Mouse (Mus musculus) liver, postnatal 0 days (tissue): ENCODE data around the gene Wipf1. TPM values are rescaled to one million over a fixed set of nuclear protein-coding genes. Genes with fewer than 3 reads are reported as not detected.

Source experiments
- ATAC-seq: fragments of 200-750 bp; cut with Nextera tagmentation; 2 replicates; pipeline ENCODE4 v1.8.0; 2017; ENCODE audit warnings: mild to moderate bottlenecking, moderate library complexity
- DNase-seq: peaks from one replicate; pipeline ENCODE4 v3.0.0-alpha.2; 2016
- H3K27ac ChIP-seq: fragments of 300-500 bp; sonication (generic); 2 replicates; pipeline ENCODE4 v1.5.1; 2014; ENCODE audit warnings: antibody characterized with exemption, moderate library complexity, mild to moderate bottlenecking, low read depth
- H3K27me3 ChIP-seq: fragments of 300-500 bp; sonication (generic); 2 replicates; pipeline ENCODE4 v1.6.1; 2014; ENCODE audit warnings: low read length, control low read depth, mixed read lengths; ENCODE audit not compliant: insufficient read depth
- H3K36me3 ChIP-seq: fragments of 300-500 bp; sonication (generic); replicated peaks from 2 replicates; pipeline ENCODE4 v1.6.1; 2014; ENCODE audit warnings: mild to moderate bottlenecking, control low read depth, low read length, moderate library complexity, mixed read lengths; ENCODE audit not compliant: insufficient read depth
- H3K4me1 ChIP-seq: fragments of 300-500 bp; sonication (generic); 2 replicates; pipeline ENCODE4 v1.6.1; 2014; ENCODE audit warnings: antibody characterized with exemption, mild to moderate bottlenecking, control low read depth; ENCODE audit not compliant: insufficient read depth
- H3K4me2 ChIP-seq: fragments of 300-500 bp; sonication (generic); 2 replicates; pipeline ENCODE4 v1.6.1; 2014; ENCODE audit warnings: low read depth, mild to moderate bottlenecking, low read length, moderate library complexity, mixed read lengths
- H3K4me3 ChIP-seq: fragments of 300-500 bp; sonication (generic); 2 replicates; pipeline ENCODE4 v1.5.1; 2014; ENCODE audit warnings: low read depth, low read length
- H3K9ac ChIP-seq: fragments of 300-500 bp; sonication (generic); replicated peaks from 2 replicates; pipeline ENCODE4 v1.6.1; 2014; ENCODE audit warnings: mild to moderate bottlenecking, moderate library complexity
- H3K9me3 ChIP-seq: fragments of 300-500 bp; sonication (generic); 2 replicates; pipeline ENCODE4 v1.6.1; 2016; ENCODE audit warnings: mild to moderate bottlenecking, control low read depth, low read length, mixed read lengths
- CTCF ChIP-seq: sonication (generic); IDR thresholded peaks from 2 replicates; pipeline ENCODE4 v1.5.1; 2016; ENCODE audit warnings: antibody characterized with exemption, low read depth
- EP300 ChIP-seq: IDR thresholded peaks from 2 replicates; pipeline ENCODE4 v1.6.1; 2016; ENCODE audit warnings: antibody characterized with exemption, low read depth, mild to moderate bottlenecking
- WGBS: fragments of 180-500 bp; shearing (Covaris S2); extraction: QIAGEN DNeasy Blood & Tissue Kit; methylation state at CpG from one replicate; pipeline ENCODE4 v1.1.7; 2014; ENCODE audit not compliant: insufficient replicate concordance; 5-methylcytosine and 5-hydroxymethylcytosine counted together
- polyA plus RNA-seq: library from polyadenylated mRNA; unstranded; fragments of >200 nt; fragmentation: Nextera tagmentation; extraction: Ambion mirVana; gene quantifications from 2 replicates; pipeline ENCODE4 v1.2.1, GENCODE M21; 2015

Wipf1 gene
- polyA plus RNA-seq, 1 experiment from 2014 or later, result 4.3 TPM

DNA sequence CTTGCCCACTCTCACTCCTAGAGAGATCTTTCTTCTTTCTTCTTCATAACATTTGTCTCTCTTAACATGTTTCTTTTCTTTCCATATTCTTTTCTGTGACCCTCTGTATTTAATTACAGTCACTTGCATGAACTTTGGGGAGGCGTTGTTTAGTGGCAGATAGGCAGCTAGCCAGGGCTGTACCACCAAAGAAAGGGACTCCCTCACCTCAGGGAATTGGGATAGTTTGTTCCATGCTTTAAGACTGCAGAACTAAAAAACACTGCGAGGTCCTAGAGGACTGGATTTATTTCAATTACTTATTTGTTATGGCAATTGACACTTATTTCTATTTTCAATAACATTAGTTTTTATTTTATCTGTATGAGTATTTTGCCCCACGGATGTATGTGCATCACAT lies 9.6 kb upstream of the Wipf1 start:
- no peak for ATAC-seq
- no peak overlapping the region for H3K4me2 ChIP-seq
- no peaks in the 10 kb centered on the region for H3K36me3 ChIP-seq
- no peak overlapping the region for H3K27ac ChIP-seq
- H3K27me3 ChIP-seq, result no peaks in the 10 kb centered on the region
- TF ChIP-seq EP300, result no peak
- TF ChIP-seq CTCF, result no peak
- no peaks in the 10 kb centered on the region for H3K9me3 ChIP-seq
- H3K4me1 ChIP-seq, result peaks cover 4% of the 10 kb centered on the region; the same call in 1 of the 2 replicates
- H3K4me3 ChIP-seq, result no peak overlapping the region
- no peak for DNase-seq
- H3K9ac ChIP-seq, result no peak overlapping the region
- WGBS, result 66% methylated on average over 3 of the region's 3 CpGs

DNA sequence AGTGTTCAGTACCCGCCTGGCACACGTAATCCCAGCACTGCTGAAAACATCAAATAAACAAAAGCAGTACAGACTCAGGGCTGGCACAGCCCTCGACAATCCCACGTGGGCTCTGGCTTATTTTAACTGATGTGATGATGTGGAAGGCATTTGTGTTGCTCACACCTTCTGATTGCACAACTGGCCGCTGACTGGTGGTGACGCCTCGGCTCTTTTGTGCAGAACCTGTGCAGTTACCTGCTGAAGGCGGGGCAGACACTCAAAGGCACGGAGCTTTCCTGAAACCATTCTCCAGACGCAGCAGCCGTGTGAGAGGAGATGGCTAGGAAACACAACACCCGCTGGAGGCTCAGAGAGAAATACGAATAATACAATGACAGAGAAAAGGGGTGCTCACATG lies 9.1 kb upstream of the Wipf1 start:
- WGBS, result 68% methylated on average over 13 of the region's 13 CpGs
- ATAC-seq (no peak), DNase-seq (no peak)

DNA sequence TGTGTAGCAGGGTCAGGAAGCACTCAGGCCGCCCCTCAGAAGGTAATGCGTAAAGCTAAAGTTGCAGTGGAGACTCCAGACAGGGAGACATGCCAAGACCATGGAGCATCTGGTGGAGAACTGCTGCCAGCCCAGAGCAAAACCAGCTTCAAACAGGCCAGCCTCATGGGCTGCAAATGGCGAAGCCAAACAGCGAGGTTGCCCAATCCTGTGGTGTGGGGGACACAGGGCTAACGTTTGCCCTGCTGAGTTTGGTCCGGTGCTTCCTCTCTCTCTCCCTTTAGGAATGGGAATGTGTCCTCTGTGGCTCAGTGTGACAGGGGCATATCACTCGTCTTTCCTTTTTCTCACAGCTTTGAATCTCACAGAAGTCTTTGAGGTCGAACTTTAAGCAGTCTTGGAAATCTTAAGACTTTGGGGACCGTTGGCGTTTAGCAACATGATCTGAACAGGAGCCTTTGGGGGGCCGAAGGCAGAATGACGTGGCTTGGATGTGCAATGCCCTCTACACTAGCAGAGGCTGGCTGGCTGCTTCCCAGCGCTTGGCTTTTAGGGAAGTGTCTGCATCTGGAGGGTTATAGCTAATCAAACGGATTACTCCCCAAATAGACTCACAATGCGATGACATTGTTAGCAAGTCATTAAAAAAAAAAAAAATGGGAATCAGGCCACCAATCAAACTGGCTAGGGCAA lies 6.7 kb upstream of the Wipf1 start:
- TF ChIP-seq CTCF (no peak), EP300 (no peak)
- no peak overlapping the region for H3K27ac ChIP-seq
- no peak overlapping the region for H3K4me3 ChIP-seq
- 60% methylated on average over 15 of the region's 15 CpGs for WGBS
- no peak overlapping the region for H3K4me2 ChIP-seq
- no peak overlapping the region for H3K9ac ChIP-seq
- no peak for ATAC-seq
- peaks cover 5% of the 10 kb centered on the region; the same call in 1 of the 2 replicates for H3K4me1 ChIP-seq
- H3K27me3 ChIP-seq, result no peaks in the 10 kb centered on the region
- H3K9me3 ChIP-seq, result no peaks in the 10 kb centered on the region
- H3K36me3 ChIP-seq, result no peaks in the 10 kb centered on the region
- DNase-seq, result no peak

More for the DNA sequence above, 9.1 kb upstream of the Wipf1 start:
- Histone ChIP-seq H3K27me3 (no peaks in the 10 kb centered on the region), H3K4me3 (no peak overlapping the region), H3K9me3 (no peaks in the 10 kb centered on the region), H3K4me1 (peaks cover 4% of the 10 kb centered on the region; the same call in 1 of the 2 replicates), H3K4me2 (no peak overlapping the region), H3K9ac (no peak overlapping the region), H3K36me3 (no peaks in the 10 kb centered on the region), H3K27ac (no peak overlapping the region)
- no peak for TF ChIP-seq CTCF
- no peak for TF ChIP-seq EP300

DNA sequence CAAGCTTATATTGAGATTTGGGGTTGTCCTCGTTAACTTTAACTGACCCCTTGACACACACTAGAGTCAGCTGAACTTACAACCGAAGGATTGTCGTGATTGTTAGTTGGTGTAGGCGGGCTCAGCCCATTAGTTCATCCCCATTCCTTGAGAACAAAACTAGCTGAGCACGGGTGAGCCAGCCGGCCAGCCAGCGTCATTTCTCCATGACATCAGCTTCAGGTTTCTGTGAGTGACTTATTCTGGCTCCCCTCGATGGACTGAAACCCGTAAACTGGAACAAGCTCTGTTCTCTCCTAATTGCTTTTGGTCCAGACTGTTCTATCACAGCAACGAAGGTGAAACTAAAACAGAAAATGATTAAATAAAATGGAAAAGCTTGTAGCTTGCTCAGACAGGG lies 5.2 kb upstream of the Wipf1 start:
- Histone ChIP-seq H3K9me3 (no peaks in the 10 kb centered on the region), H3K4me2 (no peak overlapping the region), H3K36me3 (no peaks in the 10 kb centered on the region), H3K27ac (no peak overlapping the region), H3K9ac (no peak overlapping the region), H3K27me3 (no peaks in the 10 kb centered on the region), H3K4me1 (peaks cover 6% of the 10 kb centered on the region; the same call in 1 of the 2 replicates), H3K4me3 (no peak overlapping the region)
- WGBS, result 79% methylated on average over 10 of the region's 10 CpGs
- ATAC-seq (no peak), DNase-seq (no peak)
- no peak for TF ChIP-seq EP300
- TF ChIP-seq CTCF, result no peak

DNA sequence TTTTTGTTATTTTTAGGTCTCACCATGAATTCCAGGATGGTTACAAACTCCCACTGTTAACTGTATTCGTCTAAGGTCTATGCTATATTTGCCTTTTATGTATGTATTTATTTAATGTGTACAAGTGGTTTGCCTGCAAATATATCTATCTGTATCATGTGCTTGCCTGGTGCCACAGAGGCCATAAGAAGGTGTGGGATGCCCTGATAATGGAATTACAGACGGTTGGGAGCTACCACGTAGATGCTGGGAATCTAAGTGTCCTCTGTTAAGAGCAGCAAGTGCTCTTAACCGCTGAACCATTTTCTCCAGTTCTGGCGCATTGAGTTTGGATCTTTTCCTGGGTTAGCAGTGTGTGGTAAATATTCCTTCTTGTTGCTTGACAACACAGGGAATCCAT lies 953 bp upstream of the Wipf1 start:
- Histone ChIP-seq H3K4me3 (no peak overlapping the region), H3K9ac (no peak overlapping the region), H3K4me1 (peaks cover 11% of the 10 kb centered on the region), H3K4me2 (peak overlapping the region; percentile 95), H3K9me3 (no peaks in the 10 kb centered on the region), H3K27ac (0 out of 2 replicates have a peak overlapping the region, but pooled peaks have one; percentile 23), H3K27me3 (peaks cover 10% of the 10 kb centered on the region), H3K36me3 (no peaks in the 10 kb centered on the region)
- 61% methylated on average over 5 of the region's 5 CpGs for WGBS
- ATAC-seq (peak; percentile 55), DNase-seq (no peak)
- TF ChIP-seq CTCF (no peak), EP300 (peak; percentile 85; the same call in 1 of the 2 replicates)

DNA sequence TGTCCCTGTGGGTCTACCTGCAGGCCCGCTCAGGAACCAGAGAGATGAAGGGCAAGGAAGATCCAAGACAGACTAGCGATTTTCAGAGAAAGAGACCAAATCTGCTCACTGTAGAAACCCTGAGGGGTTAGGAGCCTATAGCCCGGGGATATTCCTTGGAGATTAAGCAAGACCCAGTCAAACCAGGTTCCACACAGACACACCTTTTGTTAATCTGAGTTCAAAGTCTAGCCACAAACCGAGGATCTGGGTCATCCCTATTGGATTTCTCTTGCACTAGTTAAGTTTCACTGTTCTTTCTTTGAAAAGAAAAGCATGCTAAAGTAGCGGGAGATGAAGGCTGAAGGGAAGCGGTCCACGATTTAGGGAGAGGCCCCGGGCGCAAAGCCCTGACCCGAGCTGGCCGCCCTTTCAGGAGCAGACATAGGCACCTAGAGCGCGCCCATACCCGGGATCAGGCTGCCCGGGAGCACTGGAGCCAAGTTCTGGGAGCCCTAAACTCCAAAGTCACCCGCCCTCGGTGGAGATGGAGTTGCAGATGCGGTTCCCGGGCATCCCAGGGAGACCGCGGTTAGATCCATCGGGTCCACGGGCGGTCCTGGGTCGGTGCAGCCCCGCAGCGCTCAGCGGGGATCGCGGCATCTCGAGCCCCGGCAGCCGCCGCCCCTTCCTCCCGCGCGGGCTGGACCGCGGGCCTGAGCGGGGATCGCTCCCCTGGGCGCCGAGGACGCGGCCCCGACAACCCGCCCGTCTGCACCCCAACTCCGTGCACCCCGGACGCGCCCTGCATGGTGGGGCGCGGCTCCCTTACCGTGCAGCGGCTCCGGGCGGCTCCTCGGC lies 798 bp downstream of the Wipf1 start:
- peaks cover 10% of the 10 kb centered on the region for H3K27me3 ChIP-seq
- H3K9ac ChIP-seq, result peak overlapping the region; percentile 77
- no peaks in the 10 kb centered on the region for H3K36me3 ChIP-seq
- peaks cover 11% of the 10 kb centered on the region for H3K4me1 ChIP-seq
- H3K27ac ChIP-seq, result peak overlapping the region; percentile 63
- 4% methylated on average over 48 of the region's 59 CpGs for WGBS
- peak overlapping the region; percentile 95 for H3K4me2 ChIP-seq
- peak overlapping the region; percentile 75 for H3K4me3 ChIP-seq
- DNase-seq, result peak; percentile 38
- no peaks in the 10 kb centered on the region for H3K9me3 ChIP-seq
- TF ChIP-seq EP300, result no peak
- TF ChIP-seq CTCF, result no peak
- peak; percentile 38 for ATAC-seq
